Mouse (Mus musculus) left cerebral cortex, adult 18-20 months (tissue): ENCODE data around the gene Kcnj5. TPM values are rescaled to one million over a fixed set of nuclear protein-coding genes. Genes with fewer than 3 reads are reported as not detected.

Experiments used
- DNase-seq, 2 experiments: peaks; one replicate each; pipeline ENCODE4 v3.0.0; 2021 to 2022; ENCODE audit warnings: low spot score in 2 of 2, mixed read lengths in 1 of 2
- long read RNA-seq, 2 experiments: library from polyadenylated mRNA; stranded (forward); transcript quantifications; one replicate each; pipeline ENCODE4 v2.0.0; 2021
- total RNA-seq, 2 experiments: library from RNA; stranded (reverse); gene quantifications; 2 replicates each; pipeline ENCODE4 v1.2.3; 2021

Kcnj5 gene
- total RNA-seq = under 1 TPM; 0.23 to 0.53 TPM
- long read RNA-seq, experiment 1 = 0 reads
- long read RNA-seq, experiment 2, partial matches to known transcripts = 0 of 1 reads
- long read RNA-seq, experiment 2, other reads (novel, unspliced or antisense) = 1 of 1 reads

GRCm38 (mm10) chr9:32344051-32344450 lies at the start of gene Kcnj5:
Gene Kcnj5, minus strand, starts transcription at chr9:32344350.
- DNase-seq = no peak

GRCm38 (mm10) chr9:32392716-32393115 lies 48.6 kb upstream of the Kcnj5 start:
- no peak for DNase-seq

GRCm38 (mm10) chr9:32391701-32392100 lies 47.6 kb upstream of the Kcnj5 start:
- peak; percentile 19 to 58 for DNase-seq

GRCm38 (mm10) chr9:32391092-32391491 lies 46.9 kb upstream of the Kcnj5 start:
- DNase-seq = no peak

- DNase-seq = no peak
Observed at GRCm38 (mm10) chr9:32388120-32388519, 44.0 kb upstream of the Kcnj5 start.

- no peak for DNase-seq
Observed at GRCm38 (mm10) chr9:32384906-32385305, 40.8 kb upstream of the Kcnj5 start.

- no peak for DNase-seq
Observed at GRCm38 (mm10) chr9:32376863-32377590, 32.9 kb upstream of the Kcnj5 start.

GRCm38 (mm10) chr9:32376031-32376430 lies 31.9 kb upstream of the Kcnj5 start:
- no peak for DNase-seq

- no peak for DNase-seq
Observed at GRCm38 (mm10) chr9:32373656-32374055, 29.5 kb upstream of the Kcnj5 start.

GRCm38 (mm10) chr9:32372202-32372601 lies 28.1 kb upstream of the Kcnj5 start, which contains the start of gene Kcnj1:
Gene Kcnj1, plus strand, starts transcription at chr9:32372493.
- no peak for DNase-seq

GRCm38 (mm10) chr9:32369388-32369787 lies 25.2 kb upstream of the Kcnj5 start:
- DNase-seq = no peak

- DNase-seq = no peak
Observed at GRCm38 (mm10) chr9:32368812-32369211, 24.7 kb upstream of the Kcnj5 start.

GRCm38 (mm10) chr9:32360770-32361169 lies 16.6 kb upstream of the Kcnj5 start:
- DNase-seq = no peak

GRCm38 (mm10) chr9:32350332-32350731 lies 6.2 kb upstream of the Kcnj5 start:
- DNase-seq = peak; percentile 67 to 86

GRCm38 (mm10) chr9:32349344-32349743 lies 5.2 kb upstream of the Kcnj5 start:
- DNase-seq = no peak

- no peak for DNase-seq
Observed at GRCm38 (mm10) chr9:32348096-32348495, 3.9 kb upstream of the Kcnj5 start.

- peak in 1 of 2 experiments; percentile 9 for DNase-seq
Observed at GRCm38 (mm10) chr9:32344489-32344888, 339 bp upstream of the Kcnj5 start.

GRCm38 (mm10) chr9:32342929-32343328 lies 1.2 kb downstream of the Kcnj5 start:
- no peak for DNase-seq

GRCm38 (mm10) chr9:32340831-32341230 lies 3.3 kb downstream of the Kcnj5 start:
- DNase-seq = no peak

- no peak for DNase-seq
Observed at GRCm38 (mm10) chr9:32335389-32336150, 8.6 kb downstream of the Kcnj5 start.

- no peak for DNase-seq
Observed at GRCm38 (mm10) chr9:32331162-32331561, 13.0 kb downstream of the Kcnj5 start.

- no peak for DNase-seq
Observed at GRCm38 (mm10) chr9:32328777-32329176, 15.4 kb downstream of the Kcnj5 start.
